Mouse (Mus musculus): Measurements from ENCODE around the gene Lrrc47.

The Lrrc47 gene

DNA sequence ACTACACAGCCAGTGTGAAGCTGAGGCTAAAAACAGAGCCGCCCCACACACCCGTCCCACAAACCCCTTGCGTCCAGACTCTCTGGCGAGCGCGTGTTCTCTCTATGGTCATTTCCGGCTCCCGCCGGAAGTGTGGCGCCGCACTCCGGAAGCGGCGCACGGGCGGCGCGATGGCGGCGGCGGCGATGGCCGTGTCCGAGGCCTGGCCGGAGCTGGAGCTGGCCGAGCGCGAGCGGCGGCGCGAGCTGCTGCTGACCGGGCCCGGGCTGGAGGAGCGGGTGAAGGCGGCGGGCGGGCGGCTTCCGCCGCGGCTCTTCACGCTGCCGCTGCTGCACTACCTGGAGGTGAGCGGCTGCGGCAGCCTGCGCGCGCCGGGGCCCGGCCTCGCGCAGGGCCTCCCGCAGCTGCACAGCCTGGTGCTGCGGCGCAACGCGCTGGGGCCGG, at the start of gene Lrrc47:
Gene Lrrc47 (plus strand): TSS at position 86 of the 444 bp plus-strand sequence.
- DNase-seq (ENCODE audit: low read depth, low spot score), result peak; percentile 70

- no peak for DNase-seq (ENCODE audit: low read depth, low spot score)
Measured at GRCm38 (mm10) chr4:153962631-153963030, 48.9 kb upstream of the Lrrc47 start.

DNA sequence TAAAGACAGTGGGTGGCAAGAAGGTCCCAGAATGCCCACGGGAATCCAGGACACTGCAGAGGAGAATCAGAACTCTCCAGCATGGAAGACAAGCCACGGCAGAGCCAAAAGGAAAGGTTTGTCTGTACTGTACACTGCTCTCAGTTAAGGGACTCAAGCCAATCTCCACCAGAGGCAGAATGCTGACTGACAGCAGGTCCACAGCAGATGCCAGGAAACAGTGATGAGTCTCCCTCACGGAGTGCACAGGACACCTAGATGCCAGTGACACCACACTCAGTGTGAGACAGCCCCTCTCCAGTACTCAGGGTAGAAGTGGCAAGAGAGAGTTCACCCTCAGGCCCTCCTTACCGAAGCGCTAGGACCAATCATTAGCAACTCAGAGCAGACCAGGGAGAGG, 44.9 kb upstream of the Lrrc47 start:
- no peak for DNase-seq (ENCODE audit: low read depth, low spot score)

DNA sequence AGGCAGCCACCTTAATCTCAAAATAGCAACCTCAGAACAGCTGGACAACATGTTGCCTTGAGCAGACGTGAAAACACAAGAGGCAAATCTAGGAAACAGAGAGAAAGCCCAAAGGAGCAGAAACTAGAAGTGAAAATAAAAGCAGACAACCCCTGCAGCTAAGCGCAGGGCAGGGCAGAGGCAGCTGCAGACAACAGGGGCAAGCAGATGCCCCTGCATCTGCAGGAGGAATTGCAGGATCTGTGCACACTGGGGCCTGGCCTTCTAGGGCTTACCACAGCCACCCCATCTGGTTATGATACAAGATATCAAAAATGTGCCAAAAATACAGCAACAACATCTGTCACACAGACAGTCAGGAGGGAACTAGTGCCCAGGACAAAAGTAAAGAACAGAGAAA, 44.0 kb upstream of the Lrrc47 start:
- no peak for DNase-seq (ENCODE audit: low read depth, low spot score)

DNA sequence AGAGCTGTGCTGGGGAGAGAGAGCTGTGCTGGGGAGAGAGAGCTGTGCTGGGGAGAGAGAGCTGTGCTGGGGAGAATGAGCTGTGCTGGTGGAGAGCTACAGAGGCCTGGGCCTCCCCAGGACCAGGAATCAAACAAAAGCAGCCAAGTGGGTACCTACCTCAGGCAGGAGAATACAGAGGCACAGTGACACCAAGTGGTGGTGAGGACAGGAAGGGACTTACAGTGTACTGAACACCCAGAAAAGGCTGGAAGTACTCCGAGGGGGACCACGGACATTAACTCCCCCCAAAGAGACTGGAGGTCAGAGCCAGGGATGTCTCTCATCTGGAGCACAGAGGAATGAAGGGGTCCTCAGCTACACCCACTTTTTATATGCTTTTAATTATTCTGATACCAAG, 43.5 kb upstream of the Lrrc47 start:
- no peak for DNase-seq (ENCODE audit: low read depth, low spot score)

GRCm38 (mm10) chr4:153974431-153975291, 36.9 kb upstream of the Lrrc47 start, which contains the start of the genes Dffb and Cep104:
Dffb (minus strand) TSS chr4:153975126.
Cep104 (plus strand) TSS chr4:153975194.
- peak; percentile 89 for DNase-seq (ENCODE audit: low read depth, low spot score)

DNA sequence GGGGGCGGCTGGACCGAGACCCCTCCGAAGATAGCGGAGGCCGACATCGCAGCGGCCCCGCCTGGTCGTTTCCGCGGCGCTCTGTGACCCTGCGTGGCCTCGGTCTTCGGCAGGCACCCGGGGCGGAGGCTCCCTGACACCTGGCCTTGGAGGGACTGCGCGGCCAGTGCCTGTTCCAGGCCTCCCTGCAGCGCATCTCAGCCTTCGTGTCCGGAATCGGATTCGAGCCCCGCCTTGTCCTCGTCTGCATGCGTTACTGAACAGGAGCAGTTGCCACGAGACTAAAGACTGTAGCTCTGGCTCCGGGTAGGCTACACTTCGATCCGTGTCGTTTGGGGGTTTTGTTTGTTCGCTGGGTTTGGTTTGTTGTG, 36.3 kb upstream of the Lrrc47 start:
- DNase-seq (ENCODE audit: low read depth, low spot score), result no peak

- DNase-seq (ENCODE audit: low read depth, low spot score), result no peak
Measured at GRCm38 (mm10) chr4:153975768-153976167, 35.8 kb upstream of the Lrrc47 start.

- DNase-seq (ENCODE audit: low read depth, low spot score), result no peak
Measured at GRCm38 (mm10) chr4:153979243-153979642, 32.3 kb upstream of the Lrrc47 start.

- DNase-seq (ENCODE audit: low read depth, low spot score), result no peak
Measured at GRCm38 (mm10) chr4:153980470-153980869, 31.1 kb upstream of the Lrrc47 start.

- no peak for DNase-seq (ENCODE audit: low read depth, low spot score)
Measured at GRCm38 (mm10) chr4:153992715-153993114, 18.8 kb upstream of the Lrrc47 start.

DNA sequence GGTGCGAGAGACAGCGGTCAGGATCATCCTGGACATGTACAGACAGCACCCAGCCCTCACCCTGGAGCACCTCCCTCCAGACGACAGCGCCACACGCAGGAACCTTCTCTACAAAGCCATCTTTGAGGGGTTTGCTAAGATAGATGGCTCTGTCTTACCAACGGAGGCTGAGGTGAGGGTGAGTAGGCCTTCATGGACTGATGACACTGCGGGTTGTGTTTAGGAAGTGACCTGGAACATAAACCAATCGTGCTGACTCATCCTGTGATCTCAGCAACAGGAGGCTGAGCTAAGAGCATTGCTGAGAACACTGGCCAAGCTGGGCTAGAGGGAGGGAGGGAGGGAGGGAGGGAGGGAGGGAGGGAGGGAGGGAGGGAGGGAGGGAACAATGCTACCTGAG, 18.0 kb upstream of the Lrrc47 start:
- DNase-seq (ENCODE audit: low read depth, low spot score), result no peak

DNA sequence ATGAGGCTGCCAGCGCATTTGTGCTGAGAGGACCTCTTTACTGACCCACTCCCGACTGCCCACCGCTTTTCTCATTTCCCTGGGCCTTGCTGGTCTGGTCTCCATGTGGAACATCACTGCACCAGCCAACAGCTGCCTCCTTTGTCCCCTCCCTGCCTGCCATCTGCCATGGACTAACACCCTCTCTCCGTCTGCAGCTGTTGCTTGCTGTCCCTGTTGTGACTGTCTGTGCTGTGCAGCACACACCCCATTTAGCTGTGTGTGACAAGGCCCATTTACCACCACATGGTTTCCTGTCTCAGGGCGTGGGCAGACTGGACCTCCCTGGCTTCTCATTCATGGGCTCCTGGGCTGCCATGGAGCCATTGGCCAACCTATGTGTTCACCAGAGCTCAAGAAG, 6.0 kb upstream of the Lrrc47 start:
- no peak for DNase-seq (ENCODE audit: low read depth, low spot score)

- no peak for DNase-seq (ENCODE audit: low read depth, low spot score)
Measured at GRCm38 (mm10) chr4:154006264-154006663, 5.3 kb upstream of the Lrrc47 start.

GRCm38 (mm10) chr4:154007759-154008158, 3.8 kb upstream of the Lrrc47 start:
- DNase-seq (ENCODE audit: low read depth, low spot score), result no peak

- DNase-seq (ENCODE audit: low read depth, low spot score), result no peak
Measured at GRCm38 (mm10) chr4:154010907-154011645, 455 bp upstream of the Lrrc47 start.

DNA sequence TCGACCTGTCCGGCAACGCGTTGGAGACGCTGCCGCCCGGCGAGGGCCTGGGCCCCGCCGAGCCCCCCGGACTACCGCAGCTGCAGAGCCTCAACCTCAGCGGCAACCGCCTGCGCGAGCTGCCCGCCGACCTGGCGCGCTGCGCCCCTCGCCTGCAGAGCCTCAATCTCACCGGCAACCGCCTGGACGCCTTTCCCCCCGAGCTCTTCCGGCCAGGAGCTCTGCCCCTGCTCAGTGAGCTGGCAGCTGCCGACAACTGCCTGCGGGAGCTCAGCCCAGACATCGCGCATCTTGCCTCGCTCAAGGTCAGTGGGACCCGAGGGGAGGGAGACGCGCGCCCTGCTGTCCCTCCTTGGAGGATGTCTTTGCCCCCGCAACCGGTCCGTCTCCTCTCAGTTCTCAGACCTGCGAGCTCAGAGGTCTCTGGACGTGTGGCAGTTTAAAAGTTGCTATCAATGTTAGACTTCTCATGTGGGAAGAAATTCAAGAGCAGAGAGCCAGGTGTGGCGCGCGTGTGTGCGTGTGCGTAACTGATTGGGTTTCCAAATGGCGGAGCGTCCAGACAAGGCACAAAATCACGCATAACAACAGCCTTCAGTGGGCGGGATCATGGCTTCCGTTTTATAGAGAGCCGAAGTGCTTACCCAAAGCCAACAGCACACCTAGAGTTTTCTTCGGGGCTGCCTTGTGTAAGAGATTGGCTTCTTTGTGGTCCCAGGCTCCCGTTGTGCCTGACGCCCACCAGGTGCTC, 776 bp downstream of the Lrrc47 start:
- DNase-seq (ENCODE audit: low read depth, low spot score), result no peak

- no peak for DNase-seq (ENCODE audit: low read depth, low spot score)
Measured at GRCm38 (mm10) chr4:154015476-154015875, 3.9 kb downstream of the Lrrc47 start.

GRCm38 (mm10) chr4:154019571-154019970, 8.0 kb downstream of the Lrrc47 start:
- no peak for DNase-seq (ENCODE audit: low read depth, low spot score)

DNA sequence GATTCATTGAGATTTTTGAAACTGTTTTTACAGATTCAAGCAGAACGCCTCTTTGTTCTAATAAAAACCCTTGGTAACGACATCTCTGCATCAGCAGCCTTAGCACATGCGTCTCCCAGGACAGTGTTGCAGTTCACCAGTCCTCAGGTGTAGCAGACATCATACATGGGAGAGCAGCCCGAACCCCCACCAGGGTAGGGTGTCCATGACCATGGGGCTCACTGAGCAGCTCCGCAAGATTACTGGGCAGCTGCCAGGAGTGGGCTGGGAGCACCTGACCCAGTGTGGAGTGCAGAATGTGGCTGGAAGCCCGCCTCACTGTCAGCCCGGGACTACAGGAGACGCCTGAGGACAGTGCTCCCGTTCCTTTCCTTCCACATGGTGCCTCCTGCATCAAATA, 9.9 kb downstream of the Lrrc47 start:
- DNase-seq (ENCODE audit: low read depth, low spot score), result no peak

DNA sequence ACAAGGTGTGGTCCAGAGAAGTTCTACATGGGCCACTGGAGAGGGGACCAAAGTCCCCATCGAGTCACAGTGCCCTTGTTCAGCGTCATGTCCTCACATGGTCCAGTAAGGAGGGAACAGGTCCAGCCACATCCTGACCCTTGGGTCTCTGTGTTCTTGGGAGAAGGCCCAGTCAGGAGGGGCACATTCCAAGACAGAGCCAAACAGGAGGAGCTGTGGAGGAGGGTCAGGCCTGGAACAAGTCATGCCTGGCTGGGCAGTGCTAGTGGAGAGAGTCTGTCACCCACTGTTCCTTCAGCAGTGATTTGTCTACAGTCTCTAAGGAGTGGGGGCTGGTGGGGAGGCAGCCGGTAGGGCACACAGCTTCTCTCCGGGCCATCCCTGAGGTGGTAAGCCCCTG, 10.9 kb downstream of the Lrrc47 start:
- no peak for DNase-seq (ENCODE audit: low read depth, low spot score)

GRCm38 (mm10) chr4:154022844-154023243, 11.3 kb downstream of the Lrrc47 start:
- DNase-seq (ENCODE audit: low read depth, low spot score), result no peak

Data from embryo, embryonic 11.5 days (tissue).